Mouse (Mus musculus) thymus, postnatal 36 days (tissue): ENCODE measurements around the gene Cpa1.

Experiments
- DNase-seq, 2 experiments: peaks; one replicate each; pipeline ENCODE4 v3.0.0; 2022; ENCODE audit warnings: mixed read lengths in 2 of 2

The Cpa1 gene

GRCm38 (mm10) chr6:30638674-30639268, at the start of gene Cpa1:
Cpa1 (plus strand) TSS chr6:30639218.
- DNase-seq: no peak

GRCm38 (mm10) chr6:30589819-30590218, 49.2 kb upstream of the Cpa1 start:
- no peak for DNase-seq

GRCm38 (mm10) chr6:30591851-30592404, 47.1 kb upstream of the Cpa1 start:
- no peak for DNase-seq

- no peak for DNase-seq
Measured at GRCm38 (mm10) chr6:30592417-30592974, 46.5 kb upstream of the Cpa1 start.

- DNase-seq: no peak
Measured at GRCm38 (mm10) chr6:30594364-30594763, 44.7 kb upstream of the Cpa1 start.

- DNase-seq: no peak
Measured at GRCm38 (mm10) chr6:30596230-30596898, 42.7 kb upstream of the Cpa1 start.

GRCm38 (mm10) chr6:30600033-30600432, 39.0 kb upstream of the Cpa1 start:
- no peak for DNase-seq

GRCm38 (mm10) chr6:30600995-30601394, 38.0 kb upstream of the Cpa1 start:
- DNase-seq: no peak

GRCm38 (mm10) chr6:30604342-30604867, 34.6 kb upstream of the Cpa1 start:
- DNase-seq: no peak

GRCm38 (mm10) chr6:30605111-30605510, 33.9 kb upstream of the Cpa1 start:
- DNase-seq: no peak

GRCm38 (mm10) chr6:30605672-30606071, 33.3 kb upstream of the Cpa1 start:
- DNase-seq: no peak

- no peak for DNase-seq
Measured at GRCm38 (mm10) chr6:30610710-30611109, 28.3 kb upstream of the Cpa1 start, which contains the start of gene Cpa5. Cpa5 (plus strand) TSS chr6:30611010.

GRCm38 (mm10) chr6:30611212-30611611, 27.8 kb upstream of the Cpa1 start:
- DNase-seq: no peak

GRCm38 (mm10) chr6:30614251-30614650, 24.8 kb upstream of the Cpa1 start:
- no peak for DNase-seq

- no peak for DNase-seq
Measured at GRCm38 (mm10) chr6:30615741-30616140, 23.3 kb upstream of the Cpa1 start.

- no peak for DNase-seq
Measured at GRCm38 (mm10) chr6:30616491-30616941, 22.5 kb upstream of the Cpa1 start.

- DNase-seq: peak in 1 of 2 experiments; percentile 4
Measured at GRCm38 (mm10) chr6:30617020-30617958, 21.7 kb upstream of the Cpa1 start.

- DNase-seq: no peak
Measured at GRCm38 (mm10) chr6:30617959-30618590, 20.9 kb upstream of the Cpa1 start.

- DNase-seq: no peak
Measured at GRCm38 (mm10) chr6:30618735-30619134, 20.3 kb upstream of the Cpa1 start.

GRCm38 (mm10) chr6:30619606-30620005, 19.4 kb upstream of the Cpa1 start:
- DNase-seq: no peak

GRCm38 (mm10) chr6:30620591-30620990, 18.4 kb upstream of the Cpa1 start:
- DNase-seq: no peak

GRCm38 (mm10) chr6:30620994-30621393, 18.0 kb upstream of the Cpa1 start:
- DNase-seq: no peak
